Mouse (Mus musculus) lung, postnatal 0 days (tissue): Measurements from ENCODE around the gene Rab17.
A peak's percentile ranks its signal among the peaks of the same experiment; 100 is the strongest.

Experiments used
- CTCF ChIP-seq: IDR thresholded peaks from 2 replicates; pipeline ENCODE4 v1.5.1; 2016; ENCODE audit warnings: antibody characterized with exemption, mild to moderate bottlenecking
- EP300 ChIP-seq: IDR thresholded peaks from 2 replicates; pipeline ENCODE4 v1.6.1; 2016; ENCODE audit warnings: antibody characterized with exemption, mild to moderate bottlenecking, control low read depth

DNA sequence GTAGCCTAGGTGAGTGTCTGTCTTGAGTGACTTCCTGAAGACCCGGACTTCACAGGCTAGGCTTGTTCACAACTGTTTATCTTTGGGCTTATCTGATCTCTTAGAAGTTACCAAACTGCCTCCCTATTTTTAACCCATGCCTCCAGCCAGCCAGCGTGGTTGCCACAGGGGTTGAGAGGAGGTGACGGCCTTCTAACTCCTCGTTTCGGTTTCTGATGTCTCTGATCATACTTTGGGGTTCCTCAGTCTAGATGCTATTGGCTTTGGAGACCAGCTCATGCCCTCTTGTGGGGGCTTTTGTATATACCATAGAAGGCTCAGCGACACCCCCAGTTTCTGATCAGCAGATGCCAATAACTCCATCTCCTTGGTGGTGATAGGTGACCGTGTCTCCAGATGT, 40.8 kb upstream of the Rab17 start:
- 0 out of 2 replicates have a peak, but pooled peaks have one; percentile 12 for TF ChIP-seq CTCF
- TF ChIP-seq EP300: no peak
